Mouse (Mus musculus) kidney, adult 2 months (tissue): ENCODE results near the gene Gm4792.

ENCODE experiments used
- CTCF ChIP-seq: fragments of 200-500 bp; conservative IDR thresholded peaks from 2 replicates; pipeline ENCODE4 v1.5.1; 2011; ENCODE audit warnings: low read depth, mild to moderate bottlenecking, control low read depth, low read length, moderate library complexity, mixed read lengths; ENCODE audit not compliant: insufficient read depth, insufficient read length
- POLR2A ChIP-seq: fragments of 200-500 bp; IDR thresholded peaks from one replicate; pipeline ENCODE4 v1.6.1; 2011; ENCODE audit warnings: low read depth, low read length, control low read depth

DNA sequence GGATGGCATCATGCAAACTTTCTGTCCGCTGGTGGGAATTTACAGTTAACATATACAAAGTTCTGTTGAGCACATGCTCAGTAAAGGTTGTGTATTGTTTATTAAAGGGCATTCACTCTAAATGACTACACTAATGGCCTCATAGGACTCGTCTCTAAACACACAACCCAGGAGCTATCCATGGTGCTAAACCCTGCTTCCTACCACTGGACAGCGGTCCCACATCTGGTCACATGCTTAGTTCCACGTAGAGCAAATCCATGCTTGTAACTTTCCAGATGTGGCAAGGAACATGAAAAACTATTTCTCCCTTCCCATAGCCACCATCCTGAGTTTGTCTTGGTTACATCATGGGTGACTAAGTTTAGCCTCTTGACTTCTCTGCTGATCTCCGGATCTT lies 7.0 kb upstream of the Gm4792 start:
- no peak for TF ChIP-seq POLR2A
- no peak for TF ChIP-seq CTCF
